Mouse (Mus musculus) v-Abl transformed pro-B cells (cell line): ENCODE data around the gene Dlst.

Source experiments
- in situ Hi-C, 2 experiments: fragments of 400-800 bp; cut with MboI; formaldehyde crosslinking; loops; one replicate each; pipeline ENCODE4 v1.15.1; 2025; ENCODE audit not compliant: unreplicated experiment in 2 of 2

Gene Dlst

DNA sequence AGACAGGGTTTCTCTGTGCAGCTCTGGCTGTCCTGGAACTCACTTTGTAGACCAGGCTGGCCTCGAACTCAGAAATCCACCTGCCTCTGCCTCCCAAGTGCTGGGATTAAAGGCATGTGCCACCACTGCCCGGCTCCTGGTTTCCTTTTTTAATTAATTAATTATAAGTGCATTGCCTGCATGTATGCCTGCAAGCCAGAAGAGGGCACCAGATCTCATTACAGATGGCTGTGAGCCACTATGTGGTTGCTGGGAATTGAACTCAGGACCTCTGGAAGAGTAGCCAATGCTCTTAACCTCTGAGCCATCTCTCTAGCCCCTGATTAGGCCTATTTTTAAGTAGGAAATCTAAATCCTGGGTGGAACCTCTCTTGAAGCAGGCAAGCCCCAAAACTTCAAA is 33.6 kb downstream of the Dlst start:
- in situ Hi-C loops = loop anchor here in 1 of 2 experiments (10.0 to 25.0 kb wide), 2 partner anchors 161 to 343 kb away; no protein-coding TSS in a partner anchor

- in situ Hi-C loops = loop anchor here in 1 of 2 experiments (10.0 to 25.0 kb wide), 2 partner anchors 160 to 342 kb away; no protein-coding TSS in a partner anchor
Observed at GRCm38 (mm10) chr12:85144821-85145220, 34.2 kb downstream of the Dlst start.

DNA sequence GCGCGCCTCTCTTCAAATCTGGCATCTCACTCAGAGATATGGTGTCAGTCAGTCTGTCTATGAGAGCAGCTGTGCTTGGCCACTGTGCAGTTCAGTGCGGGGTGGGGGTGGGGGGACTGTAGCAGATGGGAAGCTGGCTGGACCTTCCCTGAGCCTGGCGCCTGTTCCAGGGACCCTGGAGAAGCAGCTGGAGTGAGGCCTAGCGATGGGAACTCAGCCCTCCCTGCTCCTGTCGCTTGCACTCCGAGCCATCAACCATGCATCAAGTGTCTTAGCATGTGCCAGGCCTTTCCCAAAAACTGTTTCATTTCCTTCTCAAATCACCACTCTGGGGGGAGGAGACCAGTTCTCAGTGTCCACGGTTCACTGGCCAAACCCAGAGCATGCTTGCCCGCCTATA is 35.0 kb downstream of the Dlst start:
- in situ Hi-C loops = loop anchor here in 1 of 2 experiments (10.0 to 25.0 kb wide), 2 partner anchors 159 to 342 kb away; no protein-coding TSS in a partner anchor

- in situ Hi-C loops = loop anchor here in 1 of 2 experiments (10.0 to 25.0 kb wide), 2 partner anchors 158 to 341 kb away; no protein-coding TSS in a partner anchor
Observed at GRCm38 (mm10) chr12:85146355-85146754, 35.7 kb downstream of the Dlst start.

GRCm38 (mm10) chr12:85146881-85147280 is 36.2 kb downstream of the Dlst start:
- in situ Hi-C loops = loop anchor here in 1 of 2 experiments (10.0 to 25.0 kb wide), 2 partner anchors 158 to 340 kb away; no protein-coding TSS in a partner anchor

GRCm38 (mm10) chr12:85150321-85151001 is 39.8 kb downstream of the Dlst start:
- in situ Hi-C loops = no loop called here

DNA sequence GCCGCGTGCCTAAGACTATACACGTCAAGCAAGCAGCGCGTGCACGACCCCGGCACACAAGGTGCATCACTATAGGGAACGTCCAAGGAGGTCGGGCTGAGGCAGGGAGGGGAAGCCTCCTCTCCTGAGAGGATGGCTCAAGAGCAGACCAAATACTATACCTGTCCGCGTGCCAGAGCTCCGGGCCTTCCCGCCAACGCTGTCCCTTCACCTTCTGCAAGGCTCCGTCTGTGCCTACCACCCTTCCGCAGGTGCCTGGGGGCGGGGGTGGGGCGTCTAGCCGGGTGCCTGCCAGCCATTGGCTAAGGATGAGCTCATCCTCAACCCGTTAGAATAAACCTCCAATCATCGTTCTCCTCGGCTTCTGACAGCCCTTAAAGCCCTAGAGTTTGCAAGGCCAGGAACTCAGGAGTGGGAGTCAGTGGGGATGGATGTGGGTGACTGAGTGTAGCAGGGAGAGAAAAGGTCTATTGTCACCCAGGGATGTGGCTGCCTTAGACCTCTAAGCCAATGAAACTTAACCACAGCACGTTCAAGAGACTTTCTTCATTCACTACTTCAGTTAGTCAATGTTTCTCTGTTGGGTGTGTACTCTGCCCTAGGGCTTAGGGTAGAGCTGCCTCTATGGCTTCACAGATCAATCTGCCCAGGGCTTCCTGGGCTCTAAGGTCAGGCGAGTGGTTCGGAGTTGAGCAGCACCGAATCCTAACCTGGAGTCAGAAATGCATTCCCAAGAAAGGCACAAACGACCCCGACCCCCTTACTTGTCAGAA is 40.6 kb downstream of the Dlst start, which contains the start of gene Rps6kl1:
Rps6kl1 (minus strand) TSS at position 263 of the 773 bp plus-strand sequence.
- in situ Hi-C loops = no loop called here

- in situ Hi-C loops = no loop called here
Observed at GRCm38 (mm10) chr12:85153011-85153410, 42.4 kb downstream of the Dlst start.

GRCm38 (mm10) chr12:85156324-85156723 is 45.7 kb downstream of the Dlst start:
- in situ Hi-C loops = no loop called here

GRCm38 (mm10) chr12:85157797-85158460 is 47.3 kb downstream of the Dlst start:
- in situ Hi-C loops = no loop called here

GRCm38 (mm10) chr12:85158801-85159200 is 48.2 kb downstream of the Dlst start:
- in situ Hi-C loops = no loop called here

- in situ Hi-C loops = no loop called here
Observed at GRCm38 (mm10) chr12:85159592-85159991, 49.0 kb downstream of the Dlst start.

GRCm38 (mm10) chr12:85164996-85165395 is 54.4 kb downstream of the Dlst start:
- in situ Hi-C loops = loop anchor here in 1 of 2 experiments (5.0 kb wide), 1 partner anchor 122 kb away; the partner anchor contains the start of genes Acyp1 and Zc2hc1c

- in situ Hi-C loops = loop anchor here in 1 of 2 experiments (5.0 kb wide), 1 partner anchor 121 kb away; the partner anchor contains the start of genes Acyp1 and Zc2hc1c
Observed at GRCm38 (mm10) chr12:85166631-85167030, 56.0 kb downstream of the Dlst start.

GRCm38 (mm10) chr12:85169117-85169858 is 58.7 kb downstream of the Dlst start:
- in situ Hi-C loops = loop anchor here in 1 of 2 experiments (5.0 kb wide), 1 partner anchor 118 kb away; the partner anchor contains the start of genes Acyp1 and Zc2hc1c

- in situ Hi-C loops = loop anchor here (5.0 kb wide), 2 partner anchors 52 to 117 kb away; partner anchors contain the start of genes Acyp1 (in 2 of the 2) and Zc2hc1c (in 2 of the 2)
Observed at GRCm38 (mm10) chr12:85169877-85170276, 59.2 kb downstream of the Dlst start.

GRCm38 (mm10) chr12:85170284-85170947 is 59.8 kb downstream of the Dlst start:
- in situ Hi-C loops = loop anchor here (5.0 kb wide), 2 partner anchors 52 to 117 kb away; partner anchors contain the start of genes Acyp1 (in 1 of the 2) and Zc2hc1c (in 1 of the 2)

DNA sequence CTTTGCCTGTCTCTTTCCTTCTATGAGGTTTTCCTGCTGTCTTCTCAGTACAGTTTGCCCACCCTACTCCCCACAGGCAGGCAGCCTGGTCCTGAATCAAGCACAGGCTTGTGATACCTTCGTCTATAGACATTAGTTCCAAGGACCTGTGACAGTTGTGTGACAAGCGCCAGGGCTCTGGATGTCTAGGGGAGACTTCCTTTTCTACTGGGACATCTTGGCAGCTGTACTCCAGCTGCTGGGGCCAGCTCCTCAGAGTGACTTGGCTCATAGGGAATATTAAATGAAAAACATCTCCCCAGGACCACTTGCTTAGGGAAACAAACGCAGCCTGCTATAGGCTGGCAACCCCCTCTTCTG is 60.3 kb downstream of the Dlst start:
- in situ Hi-C loops = loop anchor here (5.0 kb wide), 2 partner anchors 51 to 116 kb away; partner anchors contain the start of genes Acyp1 (in 1 of the 2) and Zc2hc1c (in 1 of the 2)

DNA sequence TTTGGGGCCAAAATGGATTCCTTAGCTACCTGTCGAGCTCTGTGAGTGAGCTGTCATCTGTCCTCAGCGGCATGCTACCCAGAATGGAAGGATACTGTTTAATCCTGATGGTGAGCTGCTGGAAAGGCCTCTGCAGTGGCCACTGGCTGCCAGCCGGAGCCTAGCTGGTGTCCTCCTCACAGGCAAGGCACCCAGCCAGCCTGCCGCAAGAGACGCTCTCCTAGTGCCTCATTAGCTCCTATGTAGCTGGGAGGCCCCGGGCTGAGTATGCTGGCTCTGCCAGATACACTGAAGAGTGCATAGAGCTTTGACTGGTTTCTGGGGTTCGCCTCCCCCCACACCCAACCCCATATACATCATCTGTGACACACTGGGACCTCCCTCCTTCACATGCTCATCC is 63.4 kb downstream of the Dlst start:
- in situ Hi-C loops = loop anchor here (5.0 kb wide), 2 partner anchors 48 to 113 kb away; partner anchors contain the start of genes Acyp1 (in 1 of the 2) and Zc2hc1c (in 1 of the 2)
